Mouse (Mus musculus): Measurements from ENCODE around the gene Dhx37. TPM values are rescaled to one million over a fixed set of nuclear protein-coding genes. Genes with fewer than 3 reads are reported as not detected.
"Not testable (repeated sequence)": the region's sequence is repeated elsewhere in the genome, so short reads cannot be mapped to it uniquely, and the experiment has no call there.

Gene Dhx37
- polyA plus RNA-seq, 1 experiment from 2014 or later = 5.9 TPM

GRCm38 (mm10) chr5:125395008-125395407, 38.9 kb downstream of the Dhx37 start:
- no peak overlapping the region for H3K9ac ChIP-seq (replicated peaks; ENCODE audit: low read depth)
- ATAC-seq = no peak

GRCm38 (mm10) chr5:125393622-125394603, 40.0 kb downstream of the Dhx37 start:
- ATAC-seq = peak; percentile 9
- Histone ChIP-seq H3K4me2 (replicated peaks; ENCODE audit: low read depth, low read length) (peak overlapping the region; percentile 44), H3K27ac (ENCODE audit: low read length) (peak overlapping the region; percentile 99), H3K4me1 (ENCODE audit: insufficient read depth, low read depth, low read length) (peaks cover 17% of the 10 kb centered on the region; the same call in 1 of the 2 replicates), H3K9ac (replicated peaks; ENCODE audit: low read depth) (peak overlapping the region; percentile 20), H3K9me3 (ENCODE audit: low read length) (no peaks in the 10 kb centered on the region), H3K27me3 (replicated peaks; ENCODE audit: insufficient read depth, low read length) (no peaks in the 10 kb centered on the region), H3K36me3 (ENCODE audit: insufficient read depth, low read length) (no peaks in the 10 kb centered on the region), H3K4me3 (ENCODE audit: low read depth, low read length) (peak overlapping the region; percentile 14; the same call in 1 of the 2 replicates)
- peak; percentile 97 for DNase-seq (ENCODE audit: low spot score)
- TF ChIP-seq EP300 (IDR thresholded peaks at IDR 0.05) (no peak; the same call in 1 of the 2 replicates), CTCF (IDR thresholded peaks at IDR 0.05) (no peak)
- 7% methylated on average over 21 of the region's 25 CpGs for WGBS

More at GRCm38 (mm10) chr5:125395008-125395407, 38.9 kb downstream of the Dhx37 start:
- Histone ChIP-seq H3K4me3 (ENCODE audit: low read depth, low read length) (no peak overlapping the region), H3K9me3 (ENCODE audit: low read length) (no peaks in the 10 kb centered on the region), H3K4me2 (replicated peaks; ENCODE audit: low read depth, low read length) (no peak overlapping the region), H3K36me3 (ENCODE audit: insufficient read depth, low read length) (no peaks in the 10 kb centered on the region), H3K27ac (ENCODE audit: low read length) (peak overlapping the region; percentile 99), H3K27me3 (replicated peaks; ENCODE audit: insufficient read depth, low read length) (no peaks in the 10 kb centered on the region), H3K4me1 (ENCODE audit: insufficient read depth, low read depth, low read length) (peaks cover 17% of the 10 kb centered on the region; the same call in 1 of the 2 replicates)
- DNase-seq (ENCODE audit: low spot score) = no peak
- TF ChIP-seq EP300 (IDR thresholded peaks at IDR 0.05) (no peak), CTCF (IDR thresholded peaks at IDR 0.05) (no peak)
- WGBS = 50% methylated on average over 3 of the region's 3 CpGs

GRCm38 (mm10) chr5:125392977-125393621, 40.8 kb downstream of the Dhx37 start:
- TF ChIP-seq CTCF (IDR thresholded peaks at IDR 0.05) (no peak), EP300 (IDR thresholded peaks at IDR 0.05) (peak; percentile 91)
- Histone ChIP-seq H3K27me3 (replicated peaks; ENCODE audit: insufficient read depth, low read length) (no peaks in the 10 kb centered on the region), H3K4me1 (ENCODE audit: insufficient read depth, low read depth, low read length) (peaks cover 17% of the 10 kb centered on the region; the same call in 1 of the 2 replicates), H3K27ac (ENCODE audit: low read length) (peak overlapping the region; percentile 99), H3K36me3 (ENCODE audit: insufficient read depth, low read length) (0 out of 2 replicates have a peak, but pooled peaks cover 5% of the 10 kb centered on the region), H3K4me3 (ENCODE audit: low read depth, low read length) (peak overlapping the region; percentile 14; the same call in 1 of the 2 replicates), H3K4me2 (replicated peaks; ENCODE audit: low read depth, low read length) (peak overlapping the region; percentile 44), H3K9me3 (ENCODE audit: low read length) (no peaks in the 10 kb centered on the region), H3K9ac (replicated peaks; ENCODE audit: low read depth) (peak overlapping the region; percentile 41; the same call in 1 of the 2 replicates)
- DNase-seq (ENCODE audit: low spot score) (peak; percentile 99), ATAC-seq (peak; percentile 90)
- WGBS = under 1% methylated on average over 20 of the region's 20 CpGs

- H3K9ac ChIP-seq (replicated peaks; ENCODE audit: low read depth) = peak overlapping the region; percentile 41; the same call in 1 of the 2 replicates
- WGBS = 4% methylated on average over 1 of the region's 1 CpGs
- H3K4me1 ChIP-seq (ENCODE audit: insufficient read depth, low read depth, low read length) = peaks cover 17% of the 10 kb centered on the region; the same call in 1 of the 2 replicates
- peak overlapping the region; percentile 99 for H3K27ac ChIP-seq (ENCODE audit: low read length)
- peak overlapping the region; percentile 14; the same call in 1 of the 2 replicates for H3K4me3 ChIP-seq (ENCODE audit: low read depth, low read length)
- no peaks in the 10 kb centered on the region for H3K9me3 ChIP-seq (ENCODE audit: low read length)
- DNase-seq (ENCODE audit: low spot score) (no peak), ATAC-seq (no peak)
- H3K36me3 ChIP-seq (ENCODE audit: insufficient read depth, low read length) = 0 out of 2 replicates have a peak, but pooled peaks cover 5% of the 10 kb centered on the region
- peak overlapping the region; percentile 37 for H3K4me2 ChIP-seq (replicated peaks; ENCODE audit: low read depth, low read length)
- no peaks in the 10 kb centered on the region for H3K27me3 ChIP-seq (replicated peaks; ENCODE audit: insufficient read depth, low read length)
- TF ChIP-seq CTCF (IDR thresholded peaks at IDR 0.05) (no peak), EP300 (IDR thresholded peaks at IDR 0.05) (no peak)
Measured at GRCm38 (mm10) chr5:125392618-125392976, 41.3 kb downstream of the Dhx37 start.

- Histone ChIP-seq H3K4me2 (replicated peaks; ENCODE audit: low read depth, low read length) (peak overlapping the region; percentile 37; the same call in 1 of the 2 replicates), H3K9ac (replicated peaks; ENCODE audit: low read depth) (peak overlapping the region; percentile 41; the same call in 1 of the 2 replicates), H3K27ac (ENCODE audit: low read length) (peak overlapping the region; percentile 99), H3K4me1 (ENCODE audit: insufficient read depth, low read depth, low read length) (peaks cover 17% of the 10 kb centered on the region; the same call in 1 of the 2 replicates)
- ATAC-seq; H3K36me3 ChIP-seq (ENCODE audit: insufficient read depth, low read length); DNase-seq (ENCODE audit: low spot score); H3K27me3 ChIP-seq (replicated peaks; ENCODE audit: insufficient read depth, low read length); H3K9me3 ChIP-seq (ENCODE audit: low read length); H3K4me3 ChIP-seq (ENCODE audit: low read depth, low read length): not testable (repeated sequence)
- WGBS = 96% methylated on average over 4 of the region's 4 CpGs
Measured at GRCm38 (mm10) chr5:125392176-125392575, 41.7 kb downstream of the Dhx37 start.

Data from lung, postnatal 0 days (tissue).